Mouse (Mus musculus): Measurements from ENCODE around the gene Mtmr4. TPM values are rescaled to one million over a fixed set of nuclear protein-coding genes. Genes with fewer than 3 reads are reported as not detected.

Gene Mtmr4
- polyA plus RNA-seq, 1 experiment from 2014 or later: 28.6 TPM

DNA sequence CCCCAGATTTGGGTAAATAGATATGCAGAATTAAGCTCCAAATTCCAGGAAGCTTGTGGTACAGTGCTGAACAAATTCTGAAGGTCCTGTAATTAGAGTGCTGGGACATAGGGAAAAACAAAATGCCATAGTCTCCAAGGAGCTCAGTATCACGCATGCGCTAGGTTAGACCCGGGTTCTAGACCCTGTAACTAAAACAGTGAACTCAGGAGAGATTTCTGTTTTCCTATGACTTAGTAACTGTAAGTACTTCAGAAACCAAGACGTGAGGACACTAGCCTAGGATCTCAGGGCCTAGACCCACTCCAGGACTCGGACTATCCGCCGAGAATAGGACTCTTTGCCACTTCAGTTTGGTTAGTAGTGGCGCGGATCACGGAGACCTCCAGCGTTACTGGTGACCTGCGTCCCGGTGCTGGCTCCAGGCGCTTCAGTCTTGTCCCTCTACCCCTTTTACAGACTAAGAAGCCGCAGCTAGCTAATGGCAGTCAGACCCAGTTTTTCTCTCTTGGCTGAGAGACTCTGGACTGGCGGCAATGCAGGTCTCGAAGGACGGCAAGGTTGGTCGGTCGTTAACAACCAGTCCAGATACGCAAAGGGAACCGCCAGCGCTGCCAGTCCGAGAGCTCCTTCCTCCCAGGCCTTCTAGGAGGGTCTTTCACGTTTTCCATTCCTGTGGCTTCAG lies 979 bp upstream of the Mtmr4 start:
- H3K4me1 ChIP-seq (ENCODE audit: control insufficient read depth, insufficient read depth, low read length): peaks cover 29% of the 10 kb centered on the region
- WGBS: 1% methylated on average over 25 of the region's 25 CpGs
- H3K9ac ChIP-seq (ENCODE audit: low read length): peak overlapping the region; percentile 80
- H3K27ac ChIP-seq (ENCODE audit: low read length): peak overlapping the region; percentile 87
- peak overlapping the region; percentile 85 for H3K4me2 ChIP-seq (ENCODE audit: low read depth, low read length)
- H3K27me3 ChIP-seq (ENCODE audit: control insufficient read depth, insufficient read depth, low read length): no peaks in the 10 kb centered on the region
- no peaks in the 10 kb centered on the region for H3K9me3 ChIP-seq (replicated peaks; ENCODE audit: control insufficient read depth, low read length)
- H3K4me3 ChIP-seq (replicated peaks; ENCODE audit: low read length): peak overlapping the region; percentile 68
- ATAC-seq (ENCODE audit: insufficient read depth, low FRiP score): no peak
- no peaks in the 10 kb centered on the region for H3K36me3 ChIP-seq (ENCODE audit: control insufficient read depth, insufficient read depth, low read length)

DNA sequence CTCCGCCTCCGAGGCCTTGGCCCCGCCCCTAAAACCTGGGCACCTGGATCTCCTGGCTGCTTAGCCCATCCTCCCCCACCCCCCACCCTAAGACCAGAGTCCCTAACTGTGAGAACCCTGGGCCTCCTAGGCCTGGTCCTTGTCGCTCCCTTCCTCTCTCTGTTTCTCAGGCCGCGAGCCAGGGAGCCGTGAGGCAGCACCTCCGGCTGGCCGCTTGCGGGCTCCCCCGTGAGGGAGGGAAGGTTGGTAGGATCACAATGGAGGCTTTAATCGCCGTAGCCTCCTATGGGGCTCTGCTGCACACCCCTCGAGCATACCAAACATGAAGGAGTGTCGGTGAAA lies 363 bp downstream of the Mtmr4 start:
- Histone ChIP-seq H3K9ac (ENCODE audit: low read length) (peak overlapping the region; percentile 90), H3K27me3 (ENCODE audit: control insufficient read depth, insufficient read depth, low read length) (no peaks in the 10 kb centered on the region), H3K27ac (ENCODE audit: low read length) (peak overlapping the region; percentile 97), H3K9me3 (replicated peaks; ENCODE audit: control insufficient read depth, low read length) (no peaks in the 10 kb centered on the region), H3K4me1 (ENCODE audit: control insufficient read depth, insufficient read depth, low read length) (peaks cover 37% of the 10 kb centered on the region), H3K4me3 (replicated peaks; ENCODE audit: low read length) (peak overlapping the region; percentile 78), H3K4me2 (ENCODE audit: low read depth, low read length) (peak overlapping the region; percentile 78), H3K36me3 (ENCODE audit: control insufficient read depth, insufficient read depth, low read length) (no peaks in the 10 kb centered on the region)
- under 1% methylated on average over 14 of the region's 15 CpGs for WGBS
- no peak for ATAC-seq (ENCODE audit: insufficient read depth, low FRiP score)

DNA sequence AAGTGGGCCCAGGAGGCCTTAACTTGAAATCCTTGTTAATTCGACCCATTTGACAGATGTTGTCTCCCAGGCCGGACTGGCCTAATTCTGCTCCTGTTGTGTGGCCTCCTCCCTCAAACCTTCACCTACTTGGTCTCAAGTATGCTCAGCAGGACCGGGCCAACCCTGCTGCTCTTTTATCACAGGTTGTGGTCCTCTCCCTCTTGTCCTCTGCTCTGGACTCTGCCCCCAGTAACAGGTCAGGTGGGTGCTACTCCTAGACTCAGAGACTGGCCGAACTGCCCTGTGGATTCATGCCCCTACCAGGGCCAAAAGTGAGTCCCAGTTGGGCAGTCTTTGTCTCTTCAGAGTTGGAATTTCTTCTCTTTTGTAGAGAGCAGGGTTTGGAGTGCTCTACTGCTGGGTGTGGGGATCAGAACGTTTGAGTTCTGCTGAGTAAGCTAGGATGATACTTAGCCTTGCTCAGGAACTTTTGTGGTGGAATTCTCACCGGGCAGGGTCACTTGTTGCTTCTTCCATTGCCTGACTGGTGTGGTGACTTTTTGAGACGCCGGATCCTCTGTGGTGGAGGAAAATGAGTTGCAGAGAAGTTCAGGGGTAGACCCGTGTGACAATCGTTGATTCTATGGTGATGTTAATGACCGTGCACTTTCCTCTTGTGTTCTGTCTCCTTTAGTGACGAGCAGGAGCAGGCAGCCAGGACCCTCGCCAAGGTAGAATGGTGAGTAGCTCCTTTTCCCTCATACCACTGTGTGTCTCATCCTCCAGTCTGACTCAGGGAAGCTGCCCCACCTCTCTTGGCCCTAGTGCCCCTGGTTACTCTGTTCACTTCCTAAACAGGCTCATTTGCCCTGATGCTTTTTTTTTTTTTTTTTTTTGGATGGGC lies 994 bp downstream of the Mtmr4 start:
- H3K4me1 ChIP-seq (ENCODE audit: control insufficient read depth, insufficient read depth, low read length): peaks cover 37% of the 10 kb centered on the region
- peak overlapping the region; percentile 78 for H3K4me2 ChIP-seq (ENCODE audit: low read depth, low read length)
- H3K9me3 ChIP-seq (replicated peaks; ENCODE audit: control insufficient read depth, low read length): no peaks in the 10 kb centered on the region
- H3K36me3 ChIP-seq (ENCODE audit: control insufficient read depth, insufficient read depth, low read length): peaks cover 3% of the 10 kb centered on the region; the same call in 1 of the 2 replicates
- peak overlapping the region; percentile 78 for H3K4me3 ChIP-seq (replicated peaks; ENCODE audit: low read length)
- no peaks in the 10 kb centered on the region for H3K27me3 ChIP-seq (ENCODE audit: control insufficient read depth, insufficient read depth, low read length)
- no peak for ATAC-seq (ENCODE audit: insufficient read depth, low FRiP score)
- peak overlapping the region; percentile 97 for H3K27ac ChIP-seq (ENCODE audit: low read length)
- 34% methylated on average over 13 of the region's 13 CpGs for WGBS
- H3K9ac ChIP-seq (ENCODE audit: low read length): peak overlapping the region; percentile 90

DNA sequence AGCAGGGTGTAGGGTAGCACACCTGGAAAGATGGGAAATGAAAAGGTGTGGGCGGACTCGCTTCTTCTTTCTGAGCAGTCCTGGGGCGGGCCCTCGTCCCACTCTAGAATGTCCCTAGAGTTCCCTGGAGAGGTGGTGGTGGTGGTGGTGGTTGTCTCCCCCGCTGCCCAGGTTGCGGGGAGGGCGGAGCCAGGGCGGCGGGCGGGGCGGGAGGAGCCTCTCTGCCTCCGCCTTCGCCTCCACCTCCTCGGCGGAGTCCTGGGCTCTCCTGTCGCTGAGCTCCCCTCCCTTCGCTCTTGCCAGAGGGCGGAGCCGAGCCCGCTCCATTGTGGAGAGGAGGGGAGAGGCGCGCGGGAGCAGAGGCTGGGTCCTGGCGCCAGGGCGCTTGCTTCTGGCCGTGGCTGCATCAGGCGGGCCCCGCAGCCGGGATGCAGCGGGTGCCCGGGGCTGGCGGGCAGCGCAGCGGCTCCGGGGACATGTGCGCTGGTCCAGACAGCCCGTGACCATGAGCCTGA lies 3.4 kb downstream of the Mtmr4 start:
- 2% methylated on average over 30 of the region's 37 CpGs for WGBS
- H3K4me2 ChIP-seq (ENCODE audit: low read depth, low read length): peak overlapping the region; percentile 99
- H3K27me3 ChIP-seq (ENCODE audit: control insufficient read depth, insufficient read depth, low read length): no peaks in the 10 kb centered on the region
- peaks cover 30% of the 10 kb centered on the region for H3K4me1 ChIP-seq (ENCODE audit: control insufficient read depth, insufficient read depth, low read length)
- H3K9me3 ChIP-seq (replicated peaks; ENCODE audit: control insufficient read depth, low read length): no peaks in the 10 kb centered on the region
- H3K27ac ChIP-seq (ENCODE audit: low read length): peak overlapping the region; percentile 84
- peak overlapping the region; percentile 74 for H3K4me3 ChIP-seq (replicated peaks; ENCODE audit: low read length)
- peak; percentile 57 for ATAC-seq (ENCODE audit: insufficient read depth, low FRiP score)
- peaks cover 15% of the 10 kb centered on the region for H3K36me3 ChIP-seq (ENCODE audit: control insufficient read depth, insufficient read depth, low read length)
- H3K9ac ChIP-seq (ENCODE audit: low read length): peak overlapping the region; percentile 88

DNA sequence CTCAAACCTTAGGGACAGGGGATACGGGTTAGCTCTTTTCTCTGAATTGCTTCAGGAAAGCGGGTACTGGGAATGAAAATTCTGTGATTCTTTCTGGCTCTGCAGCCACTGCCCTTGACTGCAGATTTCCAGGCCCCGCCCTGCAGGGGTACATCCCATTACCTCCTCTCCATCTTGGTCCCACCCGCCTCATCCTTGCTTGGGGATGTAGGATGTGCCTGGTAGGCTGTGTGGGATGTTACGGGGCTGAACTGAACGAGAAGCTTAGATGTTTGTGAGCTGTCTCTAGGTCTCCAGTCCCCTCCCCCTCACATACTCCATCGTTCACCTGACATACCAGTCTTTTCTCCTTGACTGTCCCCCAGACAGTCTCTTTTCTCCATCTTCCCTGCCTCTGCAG lies 4.0 kb downstream of the Mtmr4 start:
- peaks cover 21% of the 10 kb centered on the region for H3K36me3 ChIP-seq (ENCODE audit: control insufficient read depth, insufficient read depth, low read length)
- no peaks in the 10 kb centered on the region for H3K9me3 ChIP-seq (replicated peaks; ENCODE audit: control insufficient read depth, low read length)
- H3K27ac ChIP-seq (ENCODE audit: low read length): peak overlapping the region; percentile 84
- no peaks in the 10 kb centered on the region for H3K27me3 ChIP-seq (ENCODE audit: control insufficient read depth, insufficient read depth, low read length)
- peak overlapping the region; percentile 99 for H3K4me2 ChIP-seq (ENCODE audit: low read depth, low read length)
- ATAC-seq (ENCODE audit: insufficient read depth, low FRiP score): no peak
- 9% methylated on average over 7 of the region's 7 CpGs for WGBS
- H3K4me3 ChIP-seq (replicated peaks; ENCODE audit: low read length): peak overlapping the region; percentile 74
- H3K9ac ChIP-seq (ENCODE audit: low read length): peak overlapping the region; percentile 88
- peaks cover 25% of the 10 kb centered on the region for H3K4me1 ChIP-seq (ENCODE audit: control insufficient read depth, insufficient read depth, low read length)

DNA sequence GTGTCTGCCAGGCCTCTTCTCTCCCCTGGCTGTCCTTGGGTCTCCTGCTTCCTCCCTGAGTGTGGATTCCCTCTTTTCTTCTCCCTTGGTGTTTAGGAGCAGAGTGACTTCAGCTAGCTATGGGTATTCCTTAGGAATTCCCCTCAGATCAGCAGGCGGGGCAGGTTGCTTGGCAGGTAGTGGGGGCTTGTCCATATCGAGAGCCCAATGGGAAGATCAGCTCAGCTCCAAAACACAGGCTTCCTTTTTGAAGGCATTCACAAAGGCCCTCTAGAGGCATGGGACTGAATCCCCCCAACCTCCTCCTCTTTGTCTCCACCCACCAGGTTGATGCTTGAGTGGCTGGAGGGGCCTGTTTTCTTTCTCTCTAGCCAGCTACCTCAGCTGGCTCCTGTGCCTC lies 4.5 kb downstream of the Mtmr4 start:
- WGBS: 29% methylated on average over 2 of the region's 2 CpGs
- Histone ChIP-seq H3K36me3 (ENCODE audit: control insufficient read depth, insufficient read depth, low read length) (peaks cover 24% of the 10 kb centered on the region), H3K9ac (ENCODE audit: low read length) (peak overlapping the region; percentile 88), H3K27me3 (ENCODE audit: control insufficient read depth, insufficient read depth, low read length) (no peaks in the 10 kb centered on the region), H3K9me3 (replicated peaks; ENCODE audit: control insufficient read depth, low read length) (no peaks in the 10 kb centered on the region), H3K4me3 (replicated peaks; ENCODE audit: low read length) (peak overlapping the region; percentile 74), H3K4me2 (ENCODE audit: low read depth, low read length) (peak overlapping the region; percentile 99), H3K4me1 (ENCODE audit: control insufficient read depth, insufficient read depth, low read length) (peaks cover 25% of the 10 kb centered on the region), H3K27ac (ENCODE audit: low read length) (no peak overlapping the region)
- no peak for ATAC-seq (ENCODE audit: insufficient read depth, low FRiP score)

DNA sequence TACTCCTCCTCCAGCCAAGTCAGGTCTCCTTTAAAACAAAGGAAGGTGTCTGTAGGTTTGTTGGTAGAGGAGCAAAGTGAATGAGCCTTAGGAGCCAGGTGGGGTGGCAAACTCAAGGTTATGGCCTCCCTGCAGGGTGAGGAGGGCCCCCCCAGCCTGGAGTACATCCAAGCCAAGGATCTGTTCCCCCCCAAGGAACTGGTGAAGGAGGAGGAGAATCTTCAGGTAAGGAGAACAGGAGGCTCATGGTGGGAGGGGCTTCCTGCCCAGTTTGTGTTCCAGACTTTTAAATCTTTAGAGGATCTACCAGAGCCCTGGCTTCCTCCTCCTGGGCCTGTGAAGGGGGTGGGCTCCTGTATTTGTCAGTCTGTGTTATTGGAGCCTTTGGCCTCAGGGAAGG lies 5.1 kb downstream of the Mtmr4 start:
- Histone ChIP-seq H3K27me3 (ENCODE audit: control insufficient read depth, insufficient read depth, low read length) (no peaks in the 10 kb centered on the region), H3K9me3 (replicated peaks; ENCODE audit: control insufficient read depth, low read length) (no peaks in the 10 kb centered on the region), H3K4me3 (replicated peaks; ENCODE audit: low read length) (no peak overlapping the region), H3K36me3 (ENCODE audit: control insufficient read depth, insufficient read depth, low read length) (peaks cover 24% of the 10 kb centered on the region), H3K4me1 (ENCODE audit: control insufficient read depth, insufficient read depth, low read length) (peaks cover 25% of the 10 kb centered on the region), H3K4me2 (ENCODE audit: low read depth, low read length) (no peak overlapping the region), H3K27ac (ENCODE audit: low read length) (no peak overlapping the region), H3K9ac (ENCODE audit: low read length) (no peak overlapping the region)
- no peak for ATAC-seq (ENCODE audit: insufficient read depth, low FRiP score)

DNA sequence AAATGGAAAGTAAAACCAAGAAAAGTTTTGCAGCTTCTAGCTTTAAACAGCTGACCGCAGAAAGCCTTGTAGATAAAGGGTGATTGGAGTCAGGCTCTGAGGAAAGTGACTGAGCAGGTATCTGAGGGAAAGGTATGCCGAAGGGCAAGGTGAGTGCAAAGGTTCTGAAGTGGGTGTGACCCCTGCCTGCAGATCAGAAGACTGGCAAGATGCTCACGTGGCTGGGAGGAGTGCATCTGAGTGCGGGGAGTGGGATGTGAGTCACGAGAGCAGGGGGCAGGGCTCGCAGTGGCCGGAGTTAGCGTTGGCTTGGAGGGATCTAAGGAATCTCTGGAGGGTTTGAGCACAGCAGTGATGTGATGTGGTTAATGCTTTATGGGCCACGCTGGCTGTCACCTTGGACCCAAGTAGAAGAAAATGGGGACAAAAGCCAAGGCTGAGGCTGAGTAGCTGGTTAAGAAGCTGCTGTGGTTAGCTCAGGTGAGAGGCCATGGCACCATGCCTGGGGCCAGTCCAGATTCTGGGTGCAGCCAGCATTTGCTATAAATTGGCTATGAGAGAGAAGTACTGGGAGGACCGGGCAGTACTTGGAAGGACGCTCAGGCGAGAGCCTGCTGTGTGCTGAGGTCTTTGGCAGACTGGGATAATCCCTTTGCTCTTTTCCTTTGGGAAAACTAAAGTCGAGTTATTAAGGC lies 7.6 kb downstream of the Mtmr4 start:
- no peak for ATAC-seq (ENCODE audit: insufficient read depth, low FRiP score)
- Histone ChIP-seq H3K36me3 (ENCODE audit: control insufficient read depth, insufficient read depth, low read length) (peaks cover 41% of the 10 kb centered on the region), H3K4me2 (ENCODE audit: low read depth, low read length) (no peak overlapping the region), H3K27me3 (ENCODE audit: control insufficient read depth, insufficient read depth, low read length) (no peaks in the 10 kb centered on the region), H3K27ac (ENCODE audit: low read length) (no peak overlapping the region), H3K9me3 (replicated peaks; ENCODE audit: control insufficient read depth, low read length) (no peaks in the 10 kb centered on the region), H3K4me3 (replicated peaks; ENCODE audit: low read length) (no peak overlapping the region), H3K9ac (ENCODE audit: low read length) (no peak overlapping the region), H3K4me1 (ENCODE audit: control insufficient read depth, insufficient read depth, low read length) (peaks cover 12% of the 10 kb centered on the region)
- 78% methylated on average over 13 of the region's 13 CpGs for whole genome bisulfite sequencing

Measured in stomach, embryonic 16.5 days (tissue).